Mouse (Mus musculus) CH12.LX (cell line): ENCODE results near the gene Socs7.

Experiments
- CHD1 ChIP-seq: IDR thresholded peaks from 2 replicates; pipeline ENCODE4 v1.6.1; 2012; ENCODE audit warnings: low read depth, low read length, improper control_type of control experiment, inconsistent platforms
- CTCF ChIP-seq, 2 experiments: IDR thresholded peaks in 1 of 2; conservative IDR thresholded peaks in 1 of 2; 2 replicates each; pipeline ENCODE4 v1.5.1; 2011 to 2012; ENCODE audit warnings: low read depth in 2 of 2, low read length in 2 of 2, improper control_type of control experiment in 1 of 2, inconsistent platforms in 1 of 2, mild to moderate bottlenecking in 1 of 2, moderate library complexity in 1 of 2
- E2F4 ChIP-seq: IDR thresholded peaks from 2 replicates; pipeline ENCODE4 v1.6.1; 2011; ENCODE audit warnings: low read depth, low read length, improper control_type of control experiment; ENCODE audit not compliant: insufficient replicate concordance
- EP300 ChIP-seq: IDR thresholded peaks from 2 replicates; pipeline ENCODE4 v1.6.1; 2011; ENCODE audit warnings: low read length, improper control_type of control experiment
- GABPA ChIP-seq: IDR thresholded peaks from 2 replicates; pipeline ENCODE4 v1.6.1; 2012; ENCODE audit warnings: low read depth, low read length, improper control_type of control experiment, inconsistent platforms; ENCODE audit not compliant: insufficient replicate concordance
- MAZ ChIP-seq: IDR thresholded peaks from 2 replicates; pipeline ENCODE4 v1.6.1; 2012; ENCODE audit warnings: low read depth, mild to moderate bottlenecking, inconsistent platforms, low read length, improper control_type of control experiment, moderate library complexity
- MEF2A ChIP-seq: IDR thresholded peaks from 2 replicates; pipeline ENCODE4 v1.6.1; 2014; ENCODE audit warnings: low read depth, mild to moderate bottlenecking, inconsistent platforms, low read length, improper control_type of control experiment, borderline replicate concordance
- POLR2A ChIP-seq: IDR thresholded peaks from 2 replicates; pipeline ENCODE4 v1.6.1; 2011; ENCODE audit warnings: low read depth, mild to moderate bottlenecking, improper control_type of control experiment, low read length
- TBP ChIP-seq: conservative IDR thresholded peaks from 2 replicates; pipeline ENCODE4 v1.6.1; 2011; ENCODE audit warnings: low read depth, low read length, improper control_type of control experiment
- USF1 ChIP-seq: IDR thresholded peaks from 2 replicates; pipeline ENCODE4 v1.6.1; 2014; ENCODE audit warnings: low read depth, mild to moderate bottlenecking, inconsistent platforms, low read length, improper control_type of control experiment
- ZC3H11A ChIP-seq: IDR thresholded peaks from 2 replicates; pipeline ENCODE4 v1.6.1; 2012; ENCODE audit warnings: low read depth, mild to moderate bottlenecking, inconsistent platforms, low read length, improper control_type of control experiment
- ZNF384 ChIP-seq: IDR thresholded peaks from 2 replicates; pipeline ENCODE4 v1.6.1; 2012; ENCODE audit warnings: low read depth, low read length, improper control_type of control experiment, inconsistent platforms

GRCm38 (mm10) chr11:97432983-97433539, 70.7 kb downstream of the Socs7 start:
- TF ChIP-seq TBP (no peak), CTCF (conservative IDR thresholded peaks at IDR 0.05 in 1 of 2, IDR thresholded peaks at IDR 0.05 in 1 of 2; ENCODE audit: low read depth in 2 of 2, low read length in 2 of 2) (no peak), EP300 (no peak), CHD1 (no peak), POLR2A (no peak), E2F4 (no peak), ZNF384 (no peak), GABPA (no peak), USF1 (no peak), MEF2A (no peak), MAZ (no peak), ZC3H11A (no peak)
